Mouse (Mus musculus) CH12.LX (cell line): ENCODE results near the gene Gm21970. TPM values are rescaled to one million over a fixed set of nuclear protein-coding genes. Genes with fewer than 3 reads are reported as not detected.

Experiments
- DNase-seq: peaks from one replicate; pipeline ENCODE4 v3.0.0-alpha.2; 2013; ENCODE audit errors: extremely low read depth
- H3K27ac ChIP-seq: 2 replicates; pipeline ENCODE4 v1.5.1; 2012; ENCODE audit warnings: low read depth, mild to moderate bottlenecking, control low read depth, moderate library complexity; ENCODE audit not compliant: insufficient read depth
- H3K27me3 ChIP-seq: replicated peaks from 2 replicates; pipeline ENCODE3; 2012; ENCODE audit warnings: inconsistent platforms
- H3K36me3 ChIP-seq, 2 experiments: replicated peaks in 1 of 2; 2 replicates each; pipeline versions ENCODE3 to v1.6.1; 2012; ENCODE audit warnings: inconsistent platforms in 1 of 2, low read length in 1 of 2, mild to moderate bottlenecking in 1 of 2, mixed read lengths in 1 of 2, moderate library complexity in 1 of 2; ENCODE audit not compliant: control insufficient read depth in 1 of 2, insufficient read depth in 1 of 2
- H3K4me1 ChIP-seq, 2 experiments: 2 replicates each; pipeline ENCODE4 v1.6.1; 2012; ENCODE audit warnings: inconsistent platforms in 1 of 2, moderate library complexity in 1 of 2; ENCODE audit not compliant: insufficient read depth in 2 of 2, control insufficient read depth in 1 of 2
- H3K4me2 ChIP-seq: 2 replicates; pipeline ENCODE4 v1.6.1; 2012; ENCODE audit warnings: low read depth, mild to moderate bottlenecking, control low read depth; ENCODE audit not compliant: poor library complexity, insufficient read depth, severe bottlenecking
- H3K4me3 ChIP-seq, 3 experiments: fragments of 150-350 bp in 1 of 3; sonication (generic) in 1 of 3; replicated peaks in 1 of 3; 2 replicates each; pipeline versions ENCODE3 to v1.5.1; 2011 to 2012; ENCODE audit warnings: low read depth in 2 of 3, low read length in 2 of 3, mild to moderate bottlenecking in 2 of 3, moderate library complexity in 2 of 3, control low read depth in 1 of 3, improper control_type of control experiment in 1 of 3, inconsistent platforms in 1 of 3, mixed read lengths in 1 of 3; ENCODE audit not compliant: poor library complexity in 1 of 3
- H3K79me2 ChIP-seq: replicated peaks from 2 replicates; pipeline ENCODE4 v1.6.1; 2012; ENCODE audit warnings: mild to moderate bottlenecking, moderate library complexity; ENCODE audit not compliant: control insufficient read depth, poor library complexity, insufficient read depth, severe bottlenecking; ENCODE audit errors: extremely low read depth
- H3K9ac ChIP-seq: 2 replicates; pipeline ENCODE4 v1.6.1; 2012; ENCODE audit warnings: low read depth, mild to moderate bottlenecking, control low read depth, moderate library complexity; ENCODE audit not compliant: insufficient read depth
- H3K9me3 ChIP-seq: replicated peaks from 2 replicates; pipeline ENCODE3; 2012; ENCODE audit warnings: low read length, inconsistent platforms, mixed read lengths
- CTCF ChIP-seq, 2 experiments: IDR thresholded peaks in 1 of 2; conservative IDR thresholded peaks in 1 of 2; 2 replicates each; pipeline ENCODE4 v1.5.1; 2011 to 2012; ENCODE audit warnings: low read depth in 2 of 2, low read length in 2 of 2, improper control_type of control experiment in 1 of 2, inconsistent platforms in 1 of 2, mild to moderate bottlenecking in 1 of 2, moderate library complexity in 1 of 2
- ELF1 ChIP-seq: IDR thresholded peaks from 2 replicates; pipeline ENCODE4 v1.6.1; 2014; ENCODE audit warnings: low read depth, mild to moderate bottlenecking, inconsistent platforms, low read length, improper control_type of control experiment
- GABPA ChIP-seq: IDR thresholded peaks from 2 replicates; pipeline ENCODE4 v1.6.1; 2012; ENCODE audit warnings: low read depth, low read length, improper control_type of control experiment, inconsistent platforms; ENCODE audit not compliant: insufficient replicate concordance
- JUN ChIP-seq: IDR thresholded peaks from 2 replicates; pipeline ENCODE4 v1.6.1; 2011; ENCODE audit warnings: low read depth, mild to moderate bottlenecking, low read length, improper control_type of control experiment, moderate library complexity; ENCODE audit not compliant: insufficient read depth
- MXI1 ChIP-seq: IDR thresholded peaks from 2 replicates; pipeline ENCODE4 v1.6.1; 2011; ENCODE audit warnings: mild to moderate bottlenecking, low read depth, low read length, improper control_type of control experiment
- MYC ChIP-seq: IDR thresholded peaks from 2 replicates; pipeline ENCODE4 v1.6.1; 2011; ENCODE audit warnings: low read depth, mild to moderate bottlenecking, improper control_type of control experiment, low read length
- NRF1 ChIP-seq: IDR thresholded peaks from 2 replicates; pipeline ENCODE4 v1.6.1; 2014; ENCODE audit warnings: low read depth, mild to moderate bottlenecking, inconsistent platforms, low read length, improper control_type of control experiment, moderate library complexity
- POLR2A ChIP-seq: IDR thresholded peaks from 2 replicates; pipeline ENCODE4 v1.6.1; 2011; ENCODE audit warnings: low read depth, mild to moderate bottlenecking, improper control_type of control experiment, low read length
- POLR2AphosphoS2 ChIP-seq: IDR thresholded peaks from 2 replicates; pipeline ENCODE4 v1.6.1; 2011; ENCODE audit warnings: low read depth, low read length, improper control_type of control experiment
- RAD21 ChIP-seq: IDR thresholded peaks from 2 replicates; pipeline ENCODE4 v1.6.1; 2011; ENCODE audit warnings: low read depth, mild to moderate bottlenecking, low read length, improper control_type of control experiment, moderate library complexity
- SMC3 ChIP-seq: IDR thresholded peaks from 2 replicates; pipeline ENCODE4 v1.6.1; 2011; ENCODE audit warnings: low read depth, low read length, improper control_type of control experiment
- TCF12 ChIP-seq: IDR thresholded peaks from 2 replicates; pipeline ENCODE4 v1.6.1; 2014; ENCODE audit warnings: low read depth, mild to moderate bottlenecking, inconsistent platforms, low read length, improper control_type of control experiment
- USF2 ChIP-seq: conservative IDR thresholded peaks from 2 replicates; pipeline ENCODE4 v1.6.1; 2011; ENCODE audit warnings: low read depth, low read length, improper control_type of control experiment
- ZC3H11A ChIP-seq: IDR thresholded peaks from 2 replicates; pipeline ENCODE4 v1.6.1; 2012; ENCODE audit warnings: low read depth, mild to moderate bottlenecking, inconsistent platforms, low read length, improper control_type of control experiment
- ZKSCAN1 ChIP-seq: IDR thresholded peaks from 2 replicates; pipeline ENCODE4 v1.6.1; 2012; ENCODE audit warnings: low read depth, inconsistent platforms, low read length, improper control_type of control experiment, borderline replicate concordance
- ZMIZ1 ChIP-seq: IDR thresholded peaks from 2 replicates; pipeline ENCODE4 v1.6.1; 2012; ENCODE audit warnings: low read depth, mild to moderate bottlenecking, inconsistent platforms, low read length, improper control_type of control experiment
- ZNF384 ChIP-seq: IDR thresholded peaks from 2 replicates; pipeline ENCODE4 v1.6.1; 2012; ENCODE audit warnings: low read depth, low read length, improper control_type of control experiment, inconsistent platforms
- dilution Hi-C: fragments of 300-500 bp; cut with MboI; formaldehyde crosslinking; loops from 2 replicates; pipeline ENCODE4 v1.14.3; 2020; ENCODE audit warnings: low sequenced_read_pairs; ENCODE audit not compliant: extremely low pct_unique_long_range_greater_than_20kb, extremely low pct_ligation_motif_present
- in situ Hi-C: fragments of 300-500 bp; cut with MboI; formaldehyde crosslinking; loops from 3 replicates; pipeline ENCODE4 v1.14.3; 2019; ENCODE audit warnings: low sequenced_read_pairs, low pct_ligation_motif_present, low pct_unique_long_range_greater_than_20kb, mixed read lengths
- polyA plus RNA-seq: library from polyadenylated mRNA; unstranded; fragments of >175 nt; gene quantifications from 2 replicates; pipeline ENCODE4 v1.2.1, GENCODE M21; 2012; ENCODE audit warnings: low read depth; ENCODE audit not compliant: insufficient read length
- total RNA-seq, 2 experiments: library from RNA; depleted of rRNA; stranded (reverse); fragments of 300-350 nt in 1 of 2; fragments of >200 nt in 1 of 2; gene quantifications; 2 replicates each; pipeline ENCODE4 v1.2.3; 2012 to 2014

The Gm21970 gene
- total and polyA plus RNA-seq, 3 experiments, result not detected

- no peak overlapping the region for H3K27ac ChIP-seq
- peaks cover 20 to 86% of the 10 kb centered on the region in 2 experiments for H3K36me3 ChIP-seq
- no peaks in the 10 kb centered on the region for H3K27me3 ChIP-seq
- H3K9me3 ChIP-seq, result peaks cover 6% of the 10 kb centered on the region
- in situ Hi-C loops, result no loop called here
- peaks cover 11% of the 10 kb centered on the region for H3K79me2 ChIP-seq
- H3K4me2 ChIP-seq, result no peak overlapping the region
- TF ChIP-seq ZC3H11A (no peak), TCF12 (no peak)
- no peak overlapping the region for H3K9ac ChIP-seq
- no peak overlapping the region for H3K4me3 ChIP-seq
- dilution Hi-C loops, result no loop called here
- peaks cover 3 to 41% of the 10 kb centered on the region in 2 experiments for H3K4me1 ChIP-seq
- no peak for DNase-seq
These were observed 12.5 kb upstream of the Gm21970 start for GRCm38 (mm10) chr16:91378991-91379390.

- in situ Hi-C loops (no loop called here), dilution Hi-C loops (no loop called here)
- no peak for DNase-seq
- no peak overlapping the region for H3K4me2 ChIP-seq
- peaks cover 3 to 37% of the 10 kb centered on the region in 2 experiments for H3K4me1 ChIP-seq
- H3K4me3 ChIP-seq, result no peak overlapping the region
- H3K36me3 ChIP-seq, result peaks cover 23 to 90% of the 10 kb centered on the region in 2 experiments
- peaks cover 6% of the 10 kb centered on the region for H3K9me3 ChIP-seq
- H3K79me2 ChIP-seq, result peaks cover 10% of the 10 kb centered on the region; the same call in 1 of the 2 replicates
- H3K27ac ChIP-seq, result no peak overlapping the region
- no peak for TF ChIP-seq NRF1
- no peak for TF ChIP-seq RAD21
- no peak for TF ChIP-seq MYC
- no peak for TF ChIP-seq USF2
- TF ChIP-seq POLR2AphosphoS2, result no peak
- TF ChIP-seq CTCF (conservative IDR thresholded peaks at IDR 0.05 in 1 of 2, IDR thresholded peaks at IDR 0.05 in 1 of 2; ENCODE audit: low read depth in 2 of 2, low read length in 2 of 2), result no peak
- TF ChIP-seq POLR2A, result no peak
- TF ChIP-seq ZNF384, result no peak
- no peak for TF ChIP-seq MXI1
- no peak for TF ChIP-seq SMC3
- no peak overlapping the region for H3K9ac ChIP-seq
- no peaks in the 10 kb centered on the region for H3K27me3 ChIP-seq
These were observed 12.1 kb upstream of the Gm21970 start for GRCm38 (mm10) chr16:91379412-91379811.

- peaks cover 3 to 30% of the 10 kb centered on the region in 2 experiments for H3K4me1 ChIP-seq
- peak overlapping the region in 1 of 3 experiments; percentile 20 for H3K4me3 ChIP-seq
- H3K9me3 ChIP-seq, result peaks cover 6% of the 10 kb centered on the region
- H3K4me2 ChIP-seq, result no peak overlapping the region
- no peak for DNase-seq
- H3K27ac ChIP-seq, result no peak overlapping the region
- in situ Hi-C loops, result no loop called here
- H3K79me2 ChIP-seq, result peaks cover 7% of the 10 kb centered on the region; the same call in 1 of the 2 replicates
- no peak for TF ChIP-seq JUN
- TF ChIP-seq GABPA, result no peak
- TF ChIP-seq POLR2A, result no peak
- TF ChIP-seq ELF1, result no peak
- TF ChIP-seq ZMIZ1, result no peak
- TF ChIP-seq ZKSCAN1, result no peak
- dilution Hi-C loops, result no loop called here
- H3K27me3 ChIP-seq, result no peaks in the 10 kb centered on the region
- no peak overlapping the region for H3K9ac ChIP-seq
- peaks cover 28 to 92% of the 10 kb centered on the region in 2 experiments for H3K36me3 ChIP-seq
These were observed 11.4 kb upstream of the Gm21970 start for GRCm38 (mm10) chr16:91380151-91380550.
